Mouse (Mus musculus) MEL (cell line): Measurements from ENCODE around the gene Chmp2b.

ENCODE experiments used
- BHLHE40 ChIP-seq: IDR thresholded peaks from 2 replicates; pipeline ENCODE4 v1.6.1; 2012; ENCODE audit warnings: low read depth, mild to moderate bottlenecking, inconsistent platforms, low read length, improper control_type of control experiment, borderline replicate concordance
- CTCF ChIP-seq, 3 experiments: IDR thresholded peaks in 2 of 3; conservative IDR thresholded peaks in 1 of 3; 2 replicates each; pipeline ENCODE4 v1.5.1; 2011 to 2012; ENCODE audit warnings: low read length in 3 of 3, low read depth in 2 of 3, mild to moderate bottlenecking in 2 of 3, improper control_type of control experiment in 1 of 3, inconsistent platforms in 1 of 3, mixed read lengths in 1 of 3, moderate library complexity in 1 of 3; ENCODE audit not compliant: control insufficient read depth in 1 of 3, insufficient read depth in 1 of 3, poor library complexity in 1 of 3, severe bottlenecking in 1 of 3
- ELF1 ChIP-seq: IDR thresholded peaks from 2 replicates; pipeline ENCODE4 v1.6.1; 2014; ENCODE audit warnings: low read depth, mild to moderate bottlenecking, inconsistent platforms, low read length, improper control_type of control experiment, moderate library complexity
- GATA1 ChIP-seq: IDR thresholded peaks from 2 replicates; pipeline ENCODE4 v1.6.1; 2011; ENCODE audit warnings: low read depth, low read length, improper control_type of control experiment
- POLR2A ChIP-seq, 2 experiments: IDR thresholded peaks; 2 replicates each; pipeline ENCODE4 v1.6.1; 2011 to 2012; ENCODE audit warnings: low read length in 2 of 2, mild to moderate bottlenecking in 2 of 2, control low read depth in 1 of 2, improper control_type of control experiment in 1 of 2, low read depth in 1 of 2, moderate library complexity in 1 of 2; ENCODE audit not compliant: control insufficient read depth in 1 of 2, insufficient read depth in 1 of 2, poor library complexity in 1 of 2
- TCF12 ChIP-seq: IDR thresholded peaks from 2 replicates; pipeline ENCODE4 v1.6.1; 2014; ENCODE audit warnings: low read depth, mild to moderate bottlenecking, inconsistent platforms, low read length, improper control_type of control experiment, moderate library complexity
- USF1 ChIP-seq: IDR thresholded peaks from 2 replicates; pipeline ENCODE4 v1.6.1; 2014; ENCODE audit warnings: low read depth, mild to moderate bottlenecking, inconsistent platforms, low read length, improper control_type of control experiment, moderate library complexity
- ZNF384 ChIP-seq: IDR thresholded peaks from 2 replicates; pipeline ENCODE4 v1.6.1; 2012; ENCODE audit warnings: low read depth, mild to moderate bottlenecking, inconsistent platforms, low read length, improper control_type of control experiment

DNA sequence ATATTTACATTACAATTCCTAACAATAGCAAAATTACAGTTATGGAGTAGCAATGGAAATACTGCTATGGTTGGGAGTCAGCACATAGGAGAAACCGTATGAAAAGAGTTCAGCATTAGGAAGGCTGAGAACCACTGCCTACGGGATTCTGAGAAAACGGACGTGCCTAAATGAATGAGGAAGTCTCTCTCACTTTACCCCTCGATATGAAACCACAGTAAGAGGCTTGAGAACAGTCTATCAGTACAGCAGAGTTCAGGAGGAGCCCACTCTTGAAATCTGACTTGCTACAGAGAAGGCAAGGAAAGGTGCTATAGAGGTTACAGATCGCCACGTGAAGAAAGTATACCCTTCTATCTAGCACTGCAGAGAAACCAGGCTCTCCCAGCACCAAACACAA lies 13.6 kb downstream of the Chmp2b start:
- no peak for TF ChIP-seq TCF12
- no peak for TF ChIP-seq CTCF (IDR thresholded peaks at IDR 0.05 in 2 of 3, conservative IDR thresholded peaks at IDR 0.05 in 1 of 3; ENCODE audit: control insufficient read depth in 1 of 3, insufficient read depth in 1 of 3, low read depth in 2 of 3, low read length in 3 of 3, poor library complexity in 1 of 3, severe bottlenecking in 1 of 3)
- peak; percentile 46 for TF ChIP-seq GATA1
- TF ChIP-seq BHLHE40 = peak; percentile 52; the same call in 1 of the 2 replicates
- TF ChIP-seq ZNF384 = no peak
- TF ChIP-seq ELF1 = peak; percentile 56
- no peak for TF ChIP-seq POLR2A (IDR thresholded peaks at IDR 0.05; ENCODE audit: control insufficient read depth in 1 of 2, insufficient read depth in 1 of 2, low read depth in 1 of 2, low read length in 2 of 2, poor library complexity in 1 of 2)
- TF ChIP-seq USF1 = no peak
